Mouse (Mus musculus) neural tube, postnatal 0 days (tissue): ENCODE data around the gene C730034F03Rik. TPM values are rescaled to one million over a fixed set of nuclear protein-coding genes. Genes with fewer than 3 reads are reported as not detected.

Experiments
- polyA plus RNA-seq: library from polyadenylated mRNA; unstranded; fragments of >200 nt; fragmentation: Nextera tagmentation; extraction: Ambion mirVana; gene quantifications from 2 replicates; pipeline ENCODE4 v1.2.1, GENCODE M21; 2015

Gene C730034F03Rik
- polyA plus RNA-seq, result 4.9 and 6.1 TPM in 2 replicates

DNA sequence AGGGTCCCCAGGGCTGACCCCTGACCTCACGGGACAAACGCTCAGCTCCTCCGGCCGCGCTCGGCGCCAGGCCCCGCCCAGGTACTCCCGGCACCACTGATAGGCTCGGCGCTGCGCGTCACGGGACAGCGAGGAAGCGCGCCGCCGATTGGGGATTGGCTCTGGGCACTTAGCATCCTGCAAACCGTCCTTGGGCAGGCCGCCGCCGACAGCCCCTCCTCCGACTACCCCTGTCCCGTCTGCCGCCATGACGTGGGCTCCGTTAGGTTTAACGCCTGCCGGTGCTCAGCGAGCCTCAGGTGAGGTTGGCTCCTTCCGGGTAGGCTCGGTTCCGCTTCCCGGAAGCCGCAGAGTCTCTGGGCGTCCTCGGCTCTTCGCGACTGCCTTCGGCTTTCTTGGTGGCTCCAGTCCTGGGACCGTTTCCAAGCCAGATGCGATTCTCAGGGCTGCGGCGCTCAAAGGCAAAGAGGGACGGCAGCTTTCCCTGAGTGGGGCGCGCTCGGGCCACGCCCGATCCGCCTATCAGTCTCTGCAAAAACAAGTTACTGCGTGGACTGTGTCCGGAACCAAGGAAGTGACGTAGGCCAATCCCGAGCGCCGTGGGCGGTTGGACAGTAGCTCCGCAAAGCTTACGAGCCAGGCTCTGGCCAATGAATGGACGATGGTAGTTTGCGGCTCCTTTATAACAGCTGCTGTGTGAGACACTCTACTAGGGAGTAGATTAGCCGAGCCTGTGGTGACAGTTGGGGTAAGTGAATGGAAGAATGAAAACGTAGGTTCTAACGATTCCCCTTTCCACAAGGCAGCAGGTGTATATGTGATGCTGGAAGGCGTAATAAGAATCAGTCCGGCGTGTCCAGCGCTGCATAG lies at the start of gene C730034F03Rik, which contains the start of the genes Gm44502 and Chkb:
Gene C730034F03Rik (plus strand): TSS at position 238 of the 870 bp plus-strand sequence.
Gene Gm44502 (minus strand): TSS at position 345 of the 870 bp plus-strand sequence.
Gene Chkb (minus strand): TSS at position 557 of the 870 bp plus-strand sequence.

DNA sequence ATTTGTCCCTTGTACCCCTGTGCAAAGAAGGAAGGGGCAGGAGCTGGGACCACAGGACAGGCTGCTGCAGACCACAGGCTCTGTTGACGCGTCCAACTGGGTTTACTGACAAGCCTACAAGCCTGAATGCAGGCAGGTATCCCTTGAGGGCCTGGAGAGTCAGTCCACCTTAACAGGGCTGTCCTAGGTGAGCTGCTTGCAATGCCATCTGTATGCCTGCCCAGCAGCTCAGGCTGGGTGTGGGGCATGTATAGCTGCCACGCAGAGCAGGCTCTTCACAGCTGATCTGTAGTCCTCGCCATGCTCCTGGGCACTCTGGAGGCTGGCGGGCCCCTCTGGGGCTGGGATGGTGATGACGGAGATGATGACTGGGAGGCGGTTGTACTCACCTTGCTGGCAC lies 44.8 kb upstream of the C730034F03Rik start, which contains the start of gene Klhdc7b:
Gene Klhdc7b (plus strand): TSS at position 301 of the 400 bp plus-strand sequence.

DNA sequence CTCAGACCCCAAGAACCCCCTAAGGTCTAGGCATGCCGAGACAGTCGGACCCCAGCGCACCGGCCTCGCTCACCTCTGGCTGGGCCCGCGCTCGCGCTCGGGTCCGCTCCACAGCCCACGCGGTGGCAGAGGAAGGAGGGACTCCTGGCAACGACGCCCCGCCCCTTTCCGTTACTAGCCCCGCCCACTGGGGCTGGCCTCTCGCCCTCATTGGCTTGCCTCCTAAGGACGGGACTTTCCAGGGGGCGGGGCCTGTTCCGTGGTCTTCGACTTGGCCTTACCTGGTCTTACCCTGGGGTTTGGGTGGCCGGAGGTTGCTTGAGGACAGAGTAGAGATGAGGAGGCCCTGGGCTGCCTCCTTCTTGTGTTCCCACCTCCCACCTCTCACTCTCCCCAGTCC lies 19.3 kb upstream of the C730034F03Rik start, which contains the start of gene Syce3:
Gene Syce3 (minus strand): TSS at position 386 of the 400 bp plus-strand sequence.

DNA sequence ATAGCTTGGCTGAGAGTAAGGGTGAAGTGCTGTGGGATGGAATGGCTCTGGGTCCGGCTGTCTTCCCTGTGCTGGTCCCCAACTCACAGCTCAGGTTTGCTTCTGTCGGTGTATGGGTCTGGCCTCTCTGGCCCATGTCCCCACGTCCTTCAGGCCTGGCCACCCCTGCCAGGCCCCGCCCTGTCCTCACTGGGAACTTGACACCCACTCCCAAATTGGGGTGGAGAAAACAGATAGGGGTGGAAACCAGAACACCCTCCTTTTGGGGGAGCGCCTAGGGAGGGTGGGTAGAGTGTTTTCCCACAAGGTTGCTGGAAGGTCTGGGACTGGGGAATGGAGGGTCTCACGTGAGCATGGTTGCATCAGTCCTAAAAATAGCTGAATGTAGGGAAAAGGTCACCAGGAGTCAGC lies 3.7 kb upstream of the C730034F03Rik start, which contains the start of gene Cpt1b:
Gene Cpt1b (minus strand): TSS at position 153 of the 411 bp plus-strand sequence.

GRCm38 (mm10) chr15:89453865-89454478 lies 24.6 kb downstream of the C730034F03Rik start, which contains the start of gene Mapk8ip2:
Gene Mapk8ip2, plus strand, starts transcription at chr15:89453913.

GRCm38 (mm10) chr15:89477091-89477491 lies 47.7 kb downstream of the C730034F03Rik start, which contains the start of gene Arsa:
Gene Arsa, minus strand, starts transcription at chr15:89477425.

Other genes with a start within 250 kb of the C730034F03Rik start
- 40.8 and 51.5 TPM in 2 replicates for gene Plxnb2, start 248.8 kb upstream of the C730034F03Rik start, polyA plus RNA-seq
- 58.4 and 74.1 TPM in 2 replicates for gene Dennd6b, start 233.1 kb upstream of the C730034F03Rik start, polyA plus RNA-seq
- 65.8 and 68.3 TPM in 2 replicates for gene Ppp6r2, start 218.0 kb upstream of the C730034F03Rik start, polyA plus RNA-seq
- 74.8 and 96.2 TPM in 2 replicates for gene Sbf1, start 114.3 kb upstream of the C730034F03Rik start, polyA plus RNA-seq
- gene Adm2, start 106.9 kb upstream of the C730034F03Rik start, polyA plus RNA-seq, result not detected in 2 replicates
- not detected in 2 replicates for gene Miox, start 95.2 kb upstream of the C730034F03Rik start, polyA plus RNA-seq
- 28.3 and 29.6 TPM in 2 replicates for gene Lmf2, start 73.9 kb upstream of the C730034F03Rik start, polyA plus RNA-seq
- 76.3 and 87.7 TPM in 2 replicates for gene Ncaph2, start 73.9 kb upstream of the C730034F03Rik start, polyA plus RNA-seq
- 22.7 and 27.6 TPM in 2 replicates for gene Sco2, start 55.7 kb upstream of the C730034F03Rik start, polyA plus RNA-seq
- 1.7 and 3.0 TPM in 2 replicates for gene Tymp, start 52.5 kb upstream of the C730034F03Rik start, polyA plus RNA-seq
- 9.3 and 9.6 TPM in 2 replicates for gene Odf3b, start 50.3 kb upstream of the C730034F03Rik start, polyA plus RNA-seq
- 0.06 TPM in 1 of 2 replicates, not detected in the other for gene Klhdc7b, start 44.7 kb upstream of the C730034F03Rik start, polyA plus RNA-seq
- gene Syce3, start 19.1 kb upstream of the C730034F03Rik start, polyA plus RNA-seq, result not detected in 2 replicates
- 1.5 and 1.7 TPM in 2 replicates for gene Cpt1b, start 3.7 kb upstream of the C730034F03Rik start, polyA plus RNA-seq
- gene Gm44502, start 107 bp downstream of the C730034F03Rik start, polyA plus RNA-seq, result not detected in 2 replicates
- gene Chkb, start 319 bp downstream of the C730034F03Rik start, polyA plus RNA-seq, result 86.6 and 91.5 TPM in 2 replicates
- gene Mapk8ip2, start 24.3 kb downstream of the C730034F03Rik start, polyA plus RNA-seq, result 67.5 and 73.2 TPM in 2 replicates
- gene Arsa, start 47.8 kb downstream of the C730034F03Rik start, polyA plus RNA-seq, result 26.3 and 32.1 TPM in 2 replicates
- gene Shank3, start 70.0 kb downstream of the C730034F03Rik start, polyA plus RNA-seq, result 8.5 and 10.7 TPM in 2 replicates
- 1.1 and 1.9 TPM in 2 replicates for gene Acr, start 138.7 kb downstream of the C730034F03Rik start, polyA plus RNA-seq
- gene Rabl2, start 162.3 kb downstream of the C730034F03Rik start, polyA plus RNA-seq, result 69.5 and 76.9 TPM in 2 replicates